Mouse (Mus musculus): ENCODE data around the gene Atp6v0a2. TPM values are rescaled to one million over a fixed set of nuclear protein-coding genes. Genes with fewer than 3 reads are reported as not detected.
"Not testable (repeated sequence)": the region's sequence is repeated elsewhere in the genome, so short reads cannot be mapped to it uniquely, and the experiment has no call there.

Atp6v0a2 gene
- polyA plus RNA-seq (2015; fragmentation: Nextera tagmentation; extraction: Ambion mirVana), result 38.8 and 40.4 TPM in 2 replicates

GRCm38 (mm10) chr5:124628448-124629363 is at the start of gene Atp6v0a2:
Gene Atp6v0a2, plus strand, starts transcription at chr5:124628576.
- H3K4me2 ChIP-seq, result peak within 1 kb of the TSS; percentile 79
- no peaks in the 10 kb centered on the region for H3K9me3 ChIP-seq (replicated peaks)
- no peaks in the 10 kb centered on the region for H3K27me3 ChIP-seq (replicated peaks)
- peaks cover 5% of the 10 kb centered on the region; the same call in 1 of the 2 replicates for H3K36me3 ChIP-seq
- peak within 1 kb of the TSS; percentile 79 for H3K27ac ChIP-seq (replicated peaks)
- ATAC-seq (ENCODE audit: low FRiP score), result peak; percentile 97
- peak within 1 kb of the TSS; percentile 93 for H3K4me3 ChIP-seq (replicated peaks)
- peaks cover 23% of the 10 kb centered on the region for H3K4me1 ChIP-seq
- under 1% methylated on average over 57 of the region's 58 CpGs for WGBS
- H3K9ac ChIP-seq (replicated peaks), result peak within 1 kb of the TSS; percentile 97

- H3K27ac ChIP-seq (replicated peaks), result peak within 1 kb of the TSS; percentile 74
- no peaks in the 10 kb centered on the region for H3K27me3 ChIP-seq (replicated peaks)
- H3K4me1 ChIP-seq, result peaks cover 37% of the 10 kb centered on the region
- WGBS, result 1% methylated on average over 51 of the region's 51 CpGs
- H3K9ac ChIP-seq (replicated peaks), result peak within 1 kb of the TSS; percentile 79
- H3K9me3 ChIP-seq (replicated peaks), result no peaks in the 10 kb centered on the region
- H3K36me3 ChIP-seq, result peaks cover 50% of the 10 kb centered on the region
- peak within 1 kb of the TSS; percentile 94 for H3K4me2 ChIP-seq
- ATAC-seq (ENCODE audit: low FRiP score), result peak; percentile 89
- peak within 1 kb of the TSS; percentile 66 for H3K4me3 ChIP-seq (replicated peaks)
Observed at GRCm38 (mm10) chr5:124578633-124579317, 49.6 kb upstream of the Atp6v0a2 start, which contains the start of the genes Eif2b1 and Gtf2h3. Gene Eif2b1, minus strand, starts transcription at chr5:124579131. Gene Gtf2h3, plus strand, starts transcription at chr5:124579140.

DNA sequence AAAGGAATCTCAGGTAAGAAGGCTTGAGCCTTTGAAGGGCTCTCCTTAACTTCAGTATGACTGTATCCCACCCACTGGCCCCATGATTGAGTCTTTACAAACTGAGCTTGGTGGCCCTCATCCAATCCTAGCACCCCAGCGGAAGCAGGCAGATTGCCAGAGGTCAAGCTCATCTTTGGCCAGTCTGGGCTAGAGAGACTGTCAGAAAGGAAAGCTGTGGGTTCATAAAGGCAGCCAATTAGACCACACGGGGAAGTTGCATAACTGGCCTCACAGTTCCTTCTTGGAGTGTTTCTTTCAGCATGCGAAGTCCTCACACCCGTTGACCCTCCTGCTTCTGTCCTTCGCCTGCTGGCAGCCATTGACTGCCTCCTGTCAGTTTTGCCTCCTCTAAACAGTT is 45.9 kb upstream of the Atp6v0a2 start:
- peaks cover 50% of the 10 kb centered on the region for H3K36me3 ChIP-seq
- no peaks in the 10 kb centered on the region for H3K27me3 ChIP-seq (replicated peaks)
- no peak for ATAC-seq (ENCODE audit: low FRiP score)
- H3K4me2 ChIP-seq, result no peak overlapping the region
- peaks cover 35% of the 10 kb centered on the region for H3K4me1 ChIP-seq
- H3K9me3 ChIP-seq (replicated peaks), result no peaks in the 10 kb centered on the region
- no peak overlapping the region for H3K9ac ChIP-seq (replicated peaks)
- WGBS, result 92% methylated on average over 5 of the region's 5 CpGs
- H3K27ac ChIP-seq (replicated peaks), result no peak overlapping the region
- no peak overlapping the region for H3K4me3 ChIP-seq (replicated peaks)

DNA sequence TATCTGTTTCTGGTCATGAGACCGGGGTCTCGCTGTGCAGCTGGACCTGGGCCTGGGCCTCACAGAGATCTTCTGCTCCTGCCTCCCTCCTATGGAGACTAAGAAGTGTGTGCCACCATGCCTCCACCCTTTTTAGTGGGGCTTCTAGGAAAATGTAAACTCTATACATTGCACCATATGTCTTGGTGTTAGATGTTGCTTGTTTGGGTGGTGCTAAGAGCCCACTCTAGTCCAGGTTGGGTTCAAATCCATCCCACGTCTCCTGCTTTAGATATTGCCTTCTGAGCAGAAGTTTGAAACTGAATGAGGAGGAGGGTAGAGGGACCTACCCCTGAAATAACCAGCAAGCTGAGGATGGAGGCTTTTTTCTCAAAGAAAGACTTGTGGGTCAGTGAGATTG is 35.6 kb upstream of the Atp6v0a2 start:
- ATAC-seq (ENCODE audit: low FRiP score), result no peak
- Histone ChIP-seq H3K4me1 (no peaks in the 10 kb centered on the region; the same call in 1 of the 2 replicates), H3K9me3 (replicated peaks) (no peaks in the 10 kb centered on the region), H3K9ac (replicated peaks) (no peak overlapping the region), H3K36me3 (peaks cover 83% of the 10 kb centered on the region), H3K27ac (replicated peaks) (no peak overlapping the region), H3K4me2 (no peak overlapping the region), H3K4me3 (replicated peaks) (no peak overlapping the region), H3K27me3 (replicated peaks) (no peaks in the 10 kb centered on the region)
- 97% methylated on average over 3 of the region's 3 CpGs for WGBS

DNA sequence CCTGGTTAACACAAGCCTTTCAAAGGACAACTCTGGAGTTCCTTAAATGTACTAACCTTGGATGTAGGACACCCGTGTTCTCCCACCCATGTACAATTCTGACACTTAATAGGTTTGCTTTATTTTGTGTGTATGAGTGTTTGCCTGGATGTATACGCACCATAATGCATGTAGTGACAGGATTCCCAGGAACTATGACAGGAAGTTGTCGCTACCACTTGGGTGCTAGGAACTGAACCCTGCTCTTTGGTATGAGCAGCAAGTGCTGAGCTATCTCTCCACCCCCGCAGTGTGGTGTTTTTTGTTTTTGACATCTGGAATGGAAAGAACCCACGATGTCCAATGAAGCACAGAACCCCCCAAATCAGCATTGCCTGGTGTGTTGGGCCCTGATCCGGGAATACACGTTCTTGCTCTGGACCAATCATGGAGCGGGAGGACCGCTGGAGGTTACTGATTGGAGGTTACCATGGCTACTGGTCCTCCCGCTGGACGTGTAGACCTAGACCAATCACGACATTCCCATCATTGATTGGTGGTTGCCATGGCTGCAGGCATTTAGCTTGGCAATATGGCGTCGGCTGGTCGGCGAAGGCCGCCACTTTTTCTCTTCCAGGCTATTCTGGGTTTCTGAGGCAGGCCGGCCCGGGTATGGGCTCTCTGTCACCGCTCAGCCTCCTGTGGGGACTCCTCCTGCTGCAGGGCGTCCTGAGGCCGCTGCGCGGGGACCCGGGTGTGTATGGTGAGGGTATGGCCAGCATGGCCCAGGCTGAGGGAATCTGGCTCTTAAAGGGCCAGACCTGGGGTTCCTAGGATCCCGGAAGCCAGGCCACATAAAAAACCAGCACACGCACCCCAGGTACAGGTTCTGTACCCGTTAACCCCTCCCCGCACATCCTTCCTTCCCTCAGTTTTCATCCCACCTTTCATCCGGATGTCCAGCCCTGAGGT is 29.9 kb upstream of the Atp6v0a2 start:
- H3K9ac ChIP-seq (replicated peaks), result peak overlapping the region; percentile 85
- ATAC-seq (ENCODE audit: low FRiP score), result peak; percentile 100
- H3K27ac ChIP-seq (replicated peaks), result peak overlapping the region; percentile 70; the same call in 1 of the 2 replicates
- H3K4me3 ChIP-seq (replicated peaks), result peak overlapping the region; percentile 89
- H3K27me3 ChIP-seq (replicated peaks), result no peaks in the 10 kb centered on the region
- no peaks in the 10 kb centered on the region for H3K9me3 ChIP-seq (replicated peaks)
- 7% methylated on average over 30 of the region's 30 CpGs for WGBS
- peaks cover 20% of the 10 kb centered on the region for H3K4me1 ChIP-seq
- peaks cover 46% of the 10 kb centered on the region for H3K36me3 ChIP-seq
- peak overlapping the region; percentile 84 for H3K4me2 ChIP-seq

- not testable (repeated sequence) for H3K9ac ChIP-seq (replicated peaks); H3K27ac ChIP-seq (replicated peaks); H3K27me3 ChIP-seq (replicated peaks); H3K9me3 ChIP-seq (replicated peaks); ATAC-seq (ENCODE audit: low FRiP score)
- Histone ChIP-seq H3K36me3 (peaks cover 44% of the 10 kb centered on the region), H3K4me1 (peaks cover 20% of the 10 kb centered on the region), H3K4me3 (replicated peaks) (peak overlapping the region; percentile 89), H3K4me2 (peak overlapping the region; percentile 84)
- WGBS, result 70% methylated on average over 8 of the region's 8 CpGs
Observed at GRCm38 (mm10) chr5:124599726-124600125, 28.6 kb upstream of the Atp6v0a2 start.

DNA sequence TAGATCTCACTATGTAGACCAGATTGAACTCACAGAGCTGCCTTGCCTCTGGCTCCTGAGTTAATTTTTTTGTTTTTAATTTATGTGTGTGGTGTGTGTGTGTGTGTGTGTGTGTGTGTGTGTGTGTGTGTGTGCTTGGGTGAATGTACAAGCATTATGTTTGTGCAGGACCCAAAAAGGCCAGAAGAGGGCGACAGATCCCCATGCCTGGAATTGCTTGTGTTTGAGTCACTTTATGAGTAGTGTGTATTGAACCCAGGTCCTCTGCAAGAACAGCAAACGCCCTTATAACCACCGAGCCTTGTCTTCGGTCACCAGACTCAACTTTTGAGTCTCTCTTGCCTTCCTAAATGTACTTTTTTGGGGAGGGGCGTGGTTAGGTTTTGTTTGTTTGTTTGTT is 26.0 kb upstream of the Atp6v0a2 start:
- Histone ChIP-seq H3K27ac (replicated peaks) (no peak overlapping the region), H3K4me3 (replicated peaks) (no peak overlapping the region), H3K4me1 (peaks cover 20% of the 10 kb centered on the region), H3K4me2 (no peak overlapping the region), H3K9ac (replicated peaks) (no peak overlapping the region), H3K36me3 (peaks cover 23% of the 10 kb centered on the region), H3K9me3 (replicated peaks) (no peaks in the 10 kb centered on the region), H3K27me3 (replicated peaks) (no peaks in the 10 kb centered on the region)
- WGBS, result 73% methylated on average over 5 of the region's 5 CpGs
- ATAC-seq (ENCODE audit: low FRiP score), result no peak

DNA sequence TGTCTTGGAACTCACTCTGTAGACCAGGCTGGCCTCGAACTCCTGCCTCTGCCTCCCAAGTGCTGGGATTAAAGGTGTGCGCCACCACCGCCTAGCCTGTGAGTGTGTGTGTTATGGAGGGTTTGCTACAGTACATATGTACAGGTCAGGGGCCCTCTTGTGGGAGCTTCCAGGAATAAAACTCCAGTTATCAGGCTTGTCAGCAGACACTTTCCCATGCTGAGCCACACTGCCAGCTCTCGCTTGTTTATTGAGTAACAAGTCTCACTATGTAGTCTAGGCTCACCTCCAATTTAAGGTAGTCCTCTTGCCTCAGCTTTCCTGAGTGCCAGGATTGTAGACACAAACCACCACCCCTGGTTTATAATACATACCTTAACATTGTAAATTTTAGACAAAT is 24.1 kb upstream of the Atp6v0a2 start:
- WGBS, result 84% methylated on average over 4 of the region's 4 CpGs
- Histone ChIP-seq H3K27ac (replicated peaks) (no peak overlapping the region), H3K27me3 (replicated peaks) (no peaks in the 10 kb centered on the region), H3K4me2 (no peak overlapping the region), H3K9me3 (replicated peaks) (no peaks in the 10 kb centered on the region), H3K4me3 (replicated peaks) (no peak overlapping the region), H3K36me3 (peaks cover 37% of the 10 kb centered on the region), H3K9ac (replicated peaks) (no peak overlapping the region), H3K4me1 (peaks cover 9% of the 10 kb centered on the region)
- ATAC-seq (ENCODE audit: low FRiP score), result no peak

DNA sequence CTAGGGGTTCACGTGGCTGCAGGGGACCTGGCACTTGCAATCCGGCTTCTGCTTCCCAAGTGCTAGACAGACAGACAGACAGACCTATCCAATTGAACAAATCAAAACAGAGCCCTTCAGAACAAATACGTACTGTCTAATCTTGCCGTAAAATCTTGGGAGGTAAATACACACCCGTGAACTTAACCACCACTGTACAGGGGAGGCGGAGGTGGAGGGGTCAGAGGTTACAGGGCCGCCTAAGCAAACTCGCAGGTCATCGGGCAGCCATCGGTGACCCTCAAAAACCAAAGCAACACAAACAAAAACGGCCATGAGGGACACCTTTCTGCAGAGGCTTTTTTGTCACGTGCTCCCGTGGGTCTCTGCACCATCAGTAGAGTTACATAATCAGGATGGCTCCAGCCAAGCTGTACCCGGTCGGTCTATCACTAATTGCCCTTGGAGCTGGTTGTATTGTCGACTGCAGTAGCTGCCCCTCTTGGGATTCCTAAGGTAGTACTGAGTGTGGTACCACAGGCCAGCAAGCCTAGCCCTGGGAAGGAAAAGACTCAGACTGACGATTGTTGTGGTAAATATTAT is 23.2 kb upstream of the Atp6v0a2 start:
- Histone ChIP-seq H3K4me3 (replicated peaks) (no peak overlapping the region), H3K27ac (replicated peaks) (no peak overlapping the region), H3K9ac (replicated peaks) (no peak overlapping the region), H3K36me3 (peaks cover 40% of the 10 kb centered on the region), H3K4me1 (peaks cover under 1% of the 10 kb centered on the region; the same call in 1 of the 2 replicates), H3K4me2 (no peak overlapping the region), H3K27me3 (replicated peaks) (no peaks in the 10 kb centered on the region), H3K9me3 (replicated peaks) (no peaks in the 10 kb centered on the region)
- 90% methylated on average over 17 of the region's 17 CpGs for WGBS
- no peak for ATAC-seq (ENCODE audit: low FRiP score)

- peaks cover 47% of the 10 kb centered on the region for H3K36me3 ChIP-seq
- H3K27me3 ChIP-seq (replicated peaks), result no peaks in the 10 kb centered on the region
- no peaks in the 10 kb centered on the region for H3K9me3 ChIP-seq (replicated peaks)
- WGBS, result 80% methylated on average over 10 of the region's 10 CpGs
- H3K4me2 ChIP-seq, result no peak overlapping the region
- ATAC-seq (ENCODE audit: low FRiP score), result no peak
- no peak overlapping the region for H3K27ac ChIP-seq (replicated peaks)
- H3K4me3 ChIP-seq (replicated peaks), result no peak overlapping the region
- no peaks in the 10 kb centered on the region for H3K4me1 ChIP-seq
- H3K9ac ChIP-seq (replicated peaks), result no peak overlapping the region
Observed at GRCm38 (mm10) chr5:124610965-124611364, 17.4 kb upstream of the Atp6v0a2 start.

Data from neural tube, embryonic 15.5 days (tissue).